Mouse (Mus musculus): Measurements from ENCODE around the gene Nebl.
A peak's percentile ranks its signal among the peaks of the same experiment; 100 is the strongest.

Gene Nebl

GRCm38 (mm10) chr2:17730957-17731830, at the start of gene Nebl:
Gene Nebl (minus strand): TSS chr2:17731464.
- DNase-seq: peak in 1 of 2 experiments; percentile 10

- DNase-seq: no peak
These were observed 39.1 kb upstream of the Nebl start for GRCm38 (mm10) chr2:17770246-17770825.

DNA sequence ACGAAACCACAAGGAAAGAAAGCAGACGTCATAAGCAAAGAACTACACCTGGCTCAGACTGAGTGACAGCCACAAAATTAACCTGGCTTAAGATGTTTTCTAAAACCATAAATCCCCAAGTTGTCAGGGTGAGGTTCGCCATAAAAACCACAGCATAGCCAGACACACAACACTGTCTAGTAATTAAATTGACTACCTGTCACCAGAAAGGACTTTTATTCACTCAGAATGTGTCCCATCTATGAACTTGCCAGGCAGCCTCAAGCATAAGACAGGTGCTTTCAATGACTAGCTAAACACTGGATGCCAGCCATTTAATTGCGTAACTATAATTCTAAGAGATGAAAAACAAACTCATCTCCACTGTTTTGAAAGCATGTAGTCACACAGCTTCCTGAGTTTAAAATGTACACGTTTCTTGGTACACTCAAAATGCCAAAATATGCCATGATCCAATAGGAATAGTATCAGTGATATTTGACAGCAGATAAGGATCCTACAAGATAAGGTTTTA, 38.0 kb upstream of the Nebl start:
- no peak for DNase-seq

DNA sequence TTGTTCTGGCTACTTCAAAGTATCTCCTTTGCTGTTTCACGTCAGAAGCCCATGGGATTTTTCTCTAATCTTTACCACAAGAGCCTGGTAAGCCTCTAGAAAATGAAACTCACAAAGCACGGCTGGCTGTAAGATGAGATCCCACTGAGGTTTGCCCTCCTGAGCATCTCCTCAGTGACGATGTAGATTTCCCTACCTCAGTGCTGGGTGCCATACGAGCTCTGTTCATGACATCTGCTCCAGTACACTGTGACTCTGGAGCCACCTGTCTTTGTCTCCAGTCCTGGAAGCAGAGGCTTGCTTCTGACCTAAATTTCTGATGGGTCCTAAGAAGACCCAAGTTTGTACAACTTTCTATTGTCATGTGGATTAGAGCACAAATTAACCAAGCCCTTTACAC, 25.0 kb upstream of the Nebl start:
- DNase-seq: no peak

- no peak for DNase-seq
These were observed 10.9 kb upstream of the Nebl start for GRCm38 (mm10) chr2:17742051-17742763.

DNA sequence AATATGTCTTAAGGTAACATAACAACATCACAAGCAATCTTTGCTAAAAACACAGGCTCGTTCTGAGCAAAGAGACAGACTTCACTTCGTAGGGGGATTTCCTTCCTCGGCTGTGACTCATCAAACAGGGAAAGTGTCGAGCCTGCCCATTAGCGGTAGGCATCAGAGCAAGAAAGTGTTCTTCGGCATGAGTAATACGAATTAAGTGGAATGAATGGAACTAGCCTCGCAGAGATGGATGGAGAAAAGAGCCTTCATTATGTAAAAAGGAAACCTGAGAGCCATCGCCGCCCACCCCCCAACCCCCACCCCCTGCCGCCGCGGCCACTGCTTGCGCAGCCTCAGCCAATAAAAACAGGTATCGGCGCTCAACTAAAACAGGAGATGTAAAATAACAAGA, 10.3 kb upstream of the Nebl start:
- DNase-seq: no peak

DNA sequence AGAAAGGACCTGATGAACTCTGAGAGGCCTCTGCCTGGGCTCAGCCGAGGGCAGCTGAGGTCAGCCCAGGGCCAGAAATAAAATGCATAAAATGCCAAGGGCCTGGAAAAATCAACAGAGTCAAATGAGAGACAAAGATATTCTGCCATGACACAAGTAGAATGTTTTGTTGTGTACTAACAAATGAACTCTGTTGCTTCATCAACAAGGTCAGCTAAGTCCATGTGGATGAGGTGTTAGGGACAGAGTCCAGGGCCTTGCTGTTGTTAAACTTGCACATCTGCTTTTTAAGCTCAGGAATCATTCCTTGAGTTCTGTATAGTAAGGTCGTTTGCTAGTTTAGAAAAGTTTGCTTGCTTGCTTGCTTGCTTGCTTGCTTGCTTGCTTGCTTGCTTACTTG, 9.2 kb upstream of the Nebl start:
- DNase-seq: no peak

GRCm38 (mm10) chr2:17732210-17732609, 946 bp upstream of the Nebl start:
- no peak for DNase-seq

DNA sequence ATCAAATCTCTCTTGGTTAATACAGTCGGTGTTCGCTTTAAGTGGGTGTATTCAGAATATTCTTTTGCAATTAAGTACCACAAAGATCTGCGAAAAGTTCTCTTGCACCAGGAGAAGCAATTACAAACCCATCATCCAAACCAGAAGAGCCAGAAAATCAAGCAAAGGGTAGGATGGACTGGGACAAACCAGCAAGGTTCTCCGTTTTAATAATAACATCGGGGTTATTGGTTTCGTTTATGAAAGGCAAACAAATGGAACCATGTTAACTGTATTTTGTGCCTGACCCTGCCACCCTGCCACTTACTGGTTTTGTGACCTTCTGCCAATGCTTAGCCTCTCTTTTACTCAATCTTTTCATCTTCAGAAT, 552 bp upstream of the Nebl start:
- DNase-seq: no peak

GRCm38 (mm10) chr2:17730648-17730956, 662 bp downstream of the Nebl start:
- DNase-seq: no peak

- DNase-seq: no peak
These were observed 1.3 kb downstream of the Nebl start for GRCm38 (mm10) chr2:17729770-17730647.

DNA sequence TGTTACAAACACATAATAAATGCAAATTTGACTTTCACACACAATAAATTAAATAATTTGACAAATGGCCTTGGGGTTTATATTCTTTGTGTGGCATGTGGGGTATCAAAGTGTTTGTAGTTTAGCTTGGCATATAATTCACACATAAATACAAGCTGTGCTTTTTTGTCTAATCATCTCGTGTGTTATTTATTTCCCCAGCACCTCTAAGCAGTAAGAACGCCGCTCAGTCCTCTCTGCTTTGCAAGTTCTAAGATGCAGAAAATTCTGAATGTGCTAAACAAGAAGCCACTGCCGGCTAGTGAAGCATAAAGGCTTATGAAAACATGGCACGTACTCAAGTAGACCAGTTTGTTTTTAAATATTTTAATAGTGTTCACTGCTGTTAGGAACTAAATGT, 6.9 kb downstream of the Nebl start:
- no peak for DNase-seq

DNA sequence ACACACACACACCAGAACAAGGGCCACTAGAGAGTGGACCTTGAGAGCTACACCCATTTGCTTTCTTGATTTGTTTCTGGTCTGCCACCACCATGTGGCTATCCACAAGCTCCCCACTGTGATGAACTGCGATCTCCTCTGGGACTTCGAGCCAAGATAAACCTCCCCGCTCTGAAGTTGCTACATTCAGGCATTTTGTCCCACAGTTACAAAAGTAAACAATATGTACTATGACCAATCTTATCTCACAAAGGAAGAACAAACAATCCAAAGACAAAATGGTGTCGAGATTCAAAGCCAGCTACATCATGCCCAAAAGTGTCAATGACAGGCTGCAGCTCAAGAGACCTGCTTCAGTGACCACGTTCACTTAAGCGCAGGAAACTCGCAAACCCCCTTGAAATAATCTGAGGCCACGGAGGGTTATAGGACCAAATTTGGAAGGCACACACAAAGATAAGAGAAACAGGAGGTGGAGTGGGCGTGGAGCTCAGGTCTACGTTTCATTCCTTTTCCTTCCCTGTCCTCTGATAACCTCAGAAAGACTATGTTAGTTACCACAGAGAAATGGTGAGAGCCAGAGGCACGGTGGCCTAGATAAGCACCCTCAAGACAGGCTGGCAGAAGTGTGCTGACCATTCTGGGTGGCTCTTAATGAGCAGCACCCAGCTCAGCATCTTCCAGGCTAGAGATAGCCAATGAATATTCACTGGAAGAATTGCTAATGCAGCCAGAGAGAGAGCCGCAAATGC, 7.8 kb downstream of the Nebl start:
- DNase-seq: no peak

DNA sequence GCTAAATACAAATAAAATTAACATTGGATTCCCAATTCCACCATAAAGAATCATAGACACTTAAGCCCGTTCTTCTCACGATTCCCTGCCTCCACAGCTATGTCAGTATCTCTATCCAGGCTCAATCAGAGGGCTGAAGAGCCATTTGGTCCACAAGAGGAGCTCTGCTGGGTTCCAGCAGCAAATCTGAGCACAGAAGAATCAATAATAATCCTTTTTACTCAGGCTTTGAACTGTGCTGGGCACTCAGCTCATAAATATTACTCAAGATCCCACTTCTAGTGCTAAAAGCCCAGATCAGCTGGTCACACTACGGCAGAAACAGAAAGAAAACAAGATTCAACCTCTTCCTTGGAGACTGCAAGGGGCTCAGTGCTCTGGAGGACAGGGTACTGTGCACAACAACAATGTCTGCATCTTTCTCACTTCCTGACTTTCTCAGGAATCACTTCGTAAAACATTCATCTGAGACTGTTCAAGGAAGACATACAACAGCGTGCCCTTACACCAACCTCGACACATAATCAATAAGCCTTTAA, 10.0 kb downstream of the Nebl start:
- no peak for DNase-seq

- no peak for DNase-seq
These were observed 13.0 kb downstream of the Nebl start for GRCm38 (mm10) chr2:17718281-17718680.

DNA sequence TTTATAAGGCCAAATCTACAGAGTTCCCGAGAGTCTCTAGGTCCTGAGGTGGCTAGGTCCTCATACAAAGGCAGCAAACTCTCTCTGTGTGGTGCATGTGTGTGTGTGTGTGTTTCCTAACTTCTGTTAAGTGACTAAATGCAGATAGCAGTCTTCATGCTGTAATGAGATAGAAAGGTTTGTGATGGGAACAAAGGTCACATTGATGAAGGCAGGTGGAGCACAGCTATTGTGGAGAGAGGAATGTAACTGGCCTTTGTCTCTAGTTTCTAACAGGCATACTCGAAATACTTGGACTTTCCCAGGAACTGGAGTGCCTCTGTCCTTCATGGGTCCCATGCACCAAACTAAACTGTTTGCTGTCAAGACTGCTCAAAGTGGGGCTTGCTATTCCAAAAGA, 14.1 kb downstream of the Nebl start:
- DNase-seq: no peak

DNA sequence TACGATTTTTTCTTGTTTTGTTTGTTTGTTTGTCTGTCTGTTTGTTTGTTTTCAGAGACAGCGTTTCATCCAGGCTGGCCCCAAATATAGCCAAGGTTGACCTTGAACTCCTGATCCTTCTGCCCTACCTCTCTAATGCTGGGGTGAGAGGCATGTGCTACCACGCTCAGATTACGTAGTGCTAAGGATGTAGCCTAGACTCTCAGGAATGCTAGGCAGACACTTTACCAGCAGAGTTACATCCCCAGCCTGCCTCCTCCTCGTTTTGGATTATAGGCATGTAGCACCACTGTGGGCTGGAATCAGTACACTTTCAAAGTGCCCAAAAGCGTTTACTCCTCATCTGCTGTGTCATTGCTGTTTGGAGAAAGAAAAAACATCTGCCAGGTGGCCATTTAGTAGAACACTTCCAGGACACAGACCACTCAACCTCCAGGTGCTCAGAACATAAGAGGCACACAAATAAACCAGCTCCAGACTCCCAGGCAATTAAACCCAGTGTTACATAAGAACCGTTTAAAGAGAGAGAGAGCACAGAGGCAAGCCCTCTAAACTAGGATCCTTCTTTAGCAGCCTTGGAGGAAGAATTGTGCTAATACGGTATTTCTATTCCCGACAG, 16.0 kb downstream of the Nebl start:
- DNase-seq: no peak

DNA sequence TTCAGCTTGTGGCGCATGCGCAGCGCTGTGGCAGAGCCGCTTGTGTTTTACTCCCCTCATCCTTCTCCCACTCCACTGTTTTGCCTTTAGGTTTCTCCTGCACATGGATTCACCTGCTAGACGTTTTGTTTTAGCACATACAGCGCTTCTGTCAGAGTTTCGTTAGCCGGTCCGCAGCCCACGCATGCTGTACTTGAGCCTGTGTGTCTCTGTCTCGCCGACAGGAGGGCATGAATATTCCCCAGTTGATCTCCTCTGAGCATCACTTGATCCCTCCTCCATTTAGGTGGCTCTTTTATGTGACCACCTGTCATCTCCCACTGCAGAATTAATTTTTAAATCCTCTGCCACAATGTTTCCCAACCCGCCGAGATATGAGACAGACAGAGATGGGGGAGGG, 16.6 kb downstream of the Nebl start:
- DNase-seq: no peak

DNA sequence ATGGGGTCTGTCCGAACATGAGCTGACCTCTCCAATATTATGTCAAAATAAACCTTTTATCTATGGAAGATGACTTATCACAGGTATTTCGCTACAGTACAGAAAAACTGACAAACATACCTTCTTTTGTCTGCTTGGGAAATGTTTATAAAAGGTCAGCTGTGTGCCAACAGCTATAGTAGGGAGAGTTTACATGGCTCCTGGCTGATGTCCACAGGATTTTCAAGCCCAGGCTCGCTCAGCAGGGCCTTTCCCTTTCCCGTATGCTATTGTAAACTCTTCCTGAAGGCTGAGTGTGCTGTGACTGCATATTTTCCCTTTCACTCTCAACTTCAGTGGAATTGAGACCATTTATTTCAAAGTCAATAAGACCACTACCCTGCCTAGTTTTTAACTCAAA, 17.1 kb downstream of the Nebl start:
- DNase-seq: no peak

- DNase-seq: no peak
These were observed 20.0 kb downstream of the Nebl start for GRCm38 (mm10) chr2:17711216-17711615.

DNA sequence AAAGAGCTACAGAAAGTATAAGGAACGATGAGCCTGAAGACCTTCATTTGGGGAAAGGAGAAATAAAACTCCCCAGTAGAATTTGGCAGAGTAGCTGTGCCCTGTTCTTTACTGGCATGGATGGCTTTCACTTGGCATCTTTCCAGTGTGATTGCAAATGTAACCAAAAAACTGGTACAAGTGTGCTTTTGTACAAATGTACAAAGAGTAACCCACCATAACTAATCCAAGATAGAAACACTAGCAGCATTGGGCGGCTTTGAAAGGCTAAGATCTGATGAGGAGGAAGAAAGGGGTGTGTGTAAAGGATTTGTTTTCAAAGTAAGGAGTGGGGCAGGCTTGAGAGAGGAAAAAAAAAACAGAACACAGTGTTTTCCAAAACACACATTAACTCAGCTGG, 21.2 kb downstream of the Nebl start:
- no peak for DNase-seq
